Comparison of ENCODE assay signal across 14 mouse cellular contexts in the genomic region with DNA sequence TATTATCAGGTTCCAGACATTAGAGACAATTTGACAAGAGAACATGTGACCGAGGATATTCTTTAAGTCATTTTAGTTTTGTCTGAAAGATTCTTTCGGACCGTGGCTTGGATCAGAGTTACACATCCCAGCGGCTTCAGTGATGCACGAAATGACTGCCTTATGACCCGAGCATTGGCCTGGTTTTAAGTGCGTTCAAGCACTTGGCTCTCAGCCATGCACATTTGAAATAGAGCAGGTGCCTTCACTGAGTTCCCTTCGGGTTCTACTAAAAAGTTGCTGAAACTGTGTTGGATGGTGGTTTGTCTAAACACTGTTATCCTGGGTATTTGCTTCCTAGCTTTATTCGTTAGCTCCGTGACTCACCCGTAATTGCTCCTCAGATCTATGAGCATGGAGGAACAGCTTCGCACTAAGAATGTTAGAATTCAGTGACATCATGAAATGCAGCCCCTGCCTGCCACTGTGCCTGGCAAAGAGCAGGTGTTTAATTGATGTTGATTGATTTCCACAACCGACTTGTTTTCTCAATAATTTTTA. TPM values are rescaled to one million over a fixed set of nuclear protein-coding genes. Genes with fewer than 3 reads are reported as not detected.
DNase-seq lines count a peak whose midpoint lies in the region; TF ChIP-seq lines count a peak whose summit lies in the region.
"Had no signal": no experiment of that assay in that cellular context is flagged by ENCODE, and none has a peak within 500 bp of the region (broad histone marks: within the 10 kb centered on the region; RNA-seq: fewer than 3 reads in every experiment).

No protein-coding gene starts in this region.

- WGBS in olfactory bulb, adult 2 months, result 26% methylated on average over 13 of the region's 13 CpGs

- peaks cover 5% of the 10 kb centered on the region for H3K4me1 ChIP-seq in olfactory bulb, adult 2 months (ENCODE audit: control insufficient read depth, insufficient read depth, low read length)
- H3K4me1 ChIP-seq: embryonic facial prominence, embryonic 15.5 days; liver, embryonic 12.5 days had no signal

- no peak for TF ChIP-seq CTCF in olfactory bulb, adult 2 months (IDR thresholded peaks at IDR 0.05; ENCODE audit: insufficient read depth, low read depth, low read length)
- TF ChIP-seq CTCF in left cerebral cortex, adult 2 months (IDR thresholded peaks at IDR 0.05), result no peak

- no peak for TF ChIP-seq POLR2A in olfactory bulb, adult 2 months (IDR thresholded peaks at IDR 0.05; ENCODE audit: insufficient read depth, low read depth, low read length)

- peak; percentile 34 for DNase-seq in heart, postnatal 10 days
- DNase-seq in heart, adult 9 months (ENCODE audit: low spot score in 2 of 2), result no peak
- DNase-seq in left cerebral cortex, postnatal 4 days, result peak; percentile 14
- DNase-seq in left cerebral cortex, postnatal 36 days (ENCODE audit: low spot score in 2 of 2), result no peak
- DNase-seq in cerebellum, adult 9-11 months, result peak; percentile 45
- no peak for DNase-seq in left cerebral cortex, adult 2 months (ENCODE audit: extremely low spot score in 1 of 2, low spot score in 2 of 2)
- DNase-seq: adrenal gland, postnatal 36 days; right cerebral cortex, postnatal 4 days had no signal

- no peak overlapping the region; the same call in 1 of the 2 replicates for H3K4me3 ChIP-seq in olfactory bulb, adult 2 months (ENCODE audit: insufficient read depth, low read depth, low read length)
- H3K4me3 ChIP-seq in left cerebral cortex, adult 2 months, result no peak overlapping the region
- H3K4me3 ChIP-seq: embryonic facial prominence, embryonic 15.5 days; heart, embryonic 12.5 days; liver, embryonic 12.5 days had no signal

- 0 out of 2 replicates have a peak overlapping the region, but pooled peaks have one; percentile 51 for H3K27ac ChIP-seq in olfactory bulb, adult 2 months (ENCODE audit: insufficient read depth, low read depth, low read length)
- no peak overlapping the region for H3K27ac ChIP-seq in left cerebral cortex, adult 2 months
- H3K27ac ChIP-seq: embryonic facial prominence, embryonic 15.5 days; liver, embryonic 12.5 days had no signal

- intact Hi-C loops in heart, postnatal 10 days (cut with DNase I), result no loop called here
- intact Hi-C loops in left cerebral cortex, postnatal 4 days (cut with DNase I), result no loop called here
- intact Hi-C loops in left cerebral cortex, postnatal 36 days (cut with DNase I), result no loop called here
- intact Hi-C loops in left cerebral cortex, adult 2 months (cut with DNase I), result no loop called here

RNA-seq across cellular contexts. Expression of a gene that starts 7.0 kb away (rescaled TPM):
- total RNA-seq in heart, postnatal 10 days (2021), result under 1 TPM; 0.40 to 0.62 TPM
- 10 to 100 TPM; 44.4 to 46.6 TPM for total RNA-seq in left cerebral cortex, postnatal 4 days (2021)
- total RNA-seq in left cerebral cortex, postnatal 36 days (2021), result 10 to 100 TPM; 79.9 to 80.9 TPM
- polyA plus RNA-seq in olfactory bulb, adult 2 months (2012; ENCODE audit: insufficient read depth, insufficient read length, low replicate concordance, missing spikeins), result 291 TPM in 1 of 2 replicates, not detected in the other
- total RNA-seq in left cerebral cortex, adult 2 months (2021), result 10 to 100 TPM; 81.5 to 87.0 TPM
- polyA plus RNA-seq: activated CD4-positive, CD25-positive, alpha-beta regulatory T cell, adult 4 months; inflammation-experienced regulatory T-cells, adult 6 months had no signal

Comparison
In these comparisons a context has a peak if more than half of its experiments do, and no peak if none do; other contexts are left out.
1. DNase-seq: peak in heart, postnatal 10 days (2 of 2), left cerebral cortex, postnatal 4 days (single experiment) and cerebellum, adult 9-11 months (single experiment); none in heart, adult 9 months (0 of 2), left cerebral cortex, postnatal 36 days (0 of 2) and left cerebral cortex, adult 2 months (0 of 2).
2. RNA of a gene that starts 7.0 kb away (total RNA-seq): 81.5 to 87.0 TPM in left cerebral cortex, adult 2 months, 79.9 to 80.9 TPM in left cerebral cortex, postnatal 36 days and 44.4 to 46.6 TPM in left cerebral cortex, postnatal 4 days; 0.40 to 0.62 TPM in heart, postnatal 10 days; every median in the first group is over 10 times any median in the second.